Mouse (Mus musculus): ENCODE results near the gene Kbtbd2.

GRCm38 (mm10) chr6:56844365-56844764 is 46.8 kb upstream of the Kbtbd2 start:
- TF ChIP-seq GATA1 (IDR thresholded peaks at IDR 0.05; ENCODE audit: borderline replicate concordance, low read length) (no peak), FLI1 (IDR thresholded peaks at IDR 0.05; ENCODE audit: low read length) (no peak)
